Mouse (Mus musculus) kidney, postnatal 0 days (tissue): ENCODE measurements around the gene Gpr3. TPM values are rescaled to one million over a fixed set of nuclear protein-coding genes. Genes with fewer than 3 reads are reported as not detected.

Source experiments
- ATAC-seq: fragments of 200-750 bp; cut with Nextera tagmentation; replicated peaks from 2 replicates; pipeline ENCODE4 v1.8.0; 2017; ENCODE audit warnings: low read depth, moderate number of reproducible peaks, moderate TSS enrichment, moderate library complexity; ENCODE audit not compliant: low FRiP score
- DNase-seq: peaks from one replicate; pipeline ENCODE4 v3.0.0-alpha.2; 2016; ENCODE audit warnings: low spot score
- H3K27ac ChIP-seq: fragments of 300-500 bp; sonication (generic); 2 replicates; pipeline ENCODE4 v1.5.1; 2014; ENCODE audit warnings: mild to moderate bottlenecking
- H3K27me3 ChIP-seq: fragments of 300-500 bp; sonication (generic); 2 replicates; pipeline ENCODE4 v1.6.1; 2014; ENCODE audit warnings: low read length, mixed read lengths; ENCODE audit not compliant: insufficient read depth
- H3K36me3 ChIP-seq: fragments of 300-500 bp; sonication (generic); 2 replicates; pipeline ENCODE4 v1.6.1; 2014; ENCODE audit warnings: low read length, mixed read lengths; ENCODE audit not compliant: insufficient read depth
- H3K4me1 ChIP-seq: fragments of 300-500 bp; sonication (generic); replicated peaks from 2 replicates; pipeline ENCODE4 v1.6.1; 2014; ENCODE audit warnings: antibody characterized with exemption, low read length, mixed read lengths; ENCODE audit not compliant: insufficient read depth
- H3K4me2 ChIP-seq: fragments of 300-500 bp; sonication (generic); 2 replicates; pipeline ENCODE4 v1.6.1; 2014; ENCODE audit warnings: mild to moderate bottlenecking, low read length, moderate library complexity, mixed read lengths
- H3K4me3 ChIP-seq: fragments of 300-500 bp; sonication (generic); replicated peaks from 2 replicates; pipeline ENCODE4 v1.5.1; 2014; ENCODE audit warnings: low read depth, low read length
- H3K9ac ChIP-seq: fragments of 300-500 bp; sonication (generic); 2 replicates; pipeline ENCODE4 v1.6.1; 2014; ENCODE audit warnings: low read depth, low read length
- H3K9me3 ChIP-seq: fragments of 300-500 bp; sonication (generic); replicated peaks from 2 replicates; pipeline ENCODE4 v1.6.1; 2016; ENCODE audit warnings: low read length, inconsistent platforms, mixed read lengths
- CTCF ChIP-seq: IDR thresholded peaks from 2 replicates; pipeline ENCODE4 v1.5.1; 2016; ENCODE audit warnings: antibody characterized with exemption, low read depth, mild to moderate bottlenecking, moderate library complexity
- WGBS: fragments of 180-500 bp; shearing (Covaris S2); extraction: QIAGEN DNeasy Blood & Tissue Kit; methylation state at CpG from one replicate; pipeline ENCODE4 v1.1.7; 2014; 5-methylcytosine and 5-hydroxymethylcytosine counted together
- microRNA-seq: library from miRNA; unstranded; fragments of <30 nt; microRNA quantifications from one replicate; pipeline ENCODE4, GENCODE M21; 2016
- polyA plus RNA-seq: library from polyadenylated mRNA; unstranded; fragments of >200 nt; fragmentation: Nextera tagmentation; extraction: Ambion mirVana; gene quantifications from 2 replicates; pipeline ENCODE4 v1.2.1, GENCODE M21; 2015

Gene Gpr3
- polyA plus RNA-seq, 1 experiment from 2014 or later, result 0.54 TPM

DNA sequence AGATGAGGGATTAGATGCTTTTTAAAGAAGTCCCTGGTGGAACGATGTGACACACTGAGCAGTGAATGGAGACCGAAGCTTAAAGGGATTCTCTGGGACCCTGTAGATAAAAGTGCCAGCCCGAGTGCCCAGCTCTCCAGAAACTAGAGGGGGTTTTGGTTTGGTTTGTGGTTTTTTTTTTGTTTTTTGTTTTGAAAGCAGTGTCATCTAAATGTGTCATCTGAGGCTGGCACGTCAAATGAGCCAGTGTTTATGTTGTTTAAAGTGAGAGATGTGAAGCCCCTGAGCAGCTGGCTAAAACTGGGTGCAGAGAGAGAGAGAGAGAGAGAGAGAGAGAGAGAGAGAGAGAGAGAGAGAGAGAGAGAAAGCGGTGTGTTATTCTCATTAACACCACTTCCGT, 50.1 kb downstream of the Gpr3 start:
- 58% methylated on average over 6 of the region's 6 CpGs for WGBS
- Histone ChIP-seq H3K9ac (no peak overlapping the region), H3K4me1 (peaks cover 16% of the 10 kb centered on the region), H3K27me3 (no peaks in the 10 kb centered on the region), H3K4me2 (no peak overlapping the region), H3K4me3 (no peak overlapping the region), H3K27ac (no peak overlapping the region), H3K36me3 (peaks cover 5% of the 10 kb centered on the region; the same call in 1 of the 2 replicates), H3K9me3 (no peaks in the 10 kb centered on the region)
- ATAC-seq (no peak), DNase-seq (no peak)
- no peak for TF ChIP-seq CTCF

DNA sequence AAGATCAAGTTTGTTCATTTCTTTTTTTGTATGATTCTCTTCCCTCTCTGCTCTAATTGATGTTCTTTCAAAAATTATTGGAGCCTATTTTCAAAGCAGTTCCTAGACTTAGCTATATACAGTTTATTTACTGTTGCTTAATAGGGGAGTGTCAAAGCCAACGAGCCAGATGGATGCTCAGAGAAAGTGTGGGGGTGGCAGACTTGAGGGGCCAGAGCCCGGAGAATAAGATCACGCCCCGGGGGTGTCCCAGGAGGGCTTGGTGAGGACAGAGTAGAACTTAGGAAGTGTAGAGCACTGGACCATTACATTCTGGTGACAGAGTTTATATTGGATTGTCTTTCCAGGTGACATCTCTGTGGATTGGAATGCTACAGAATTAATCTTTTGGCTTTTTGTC, 51.5 kb downstream of the Gpr3 start:
- Histone ChIP-seq H3K36me3 (peaks cover 5% of the 10 kb centered on the region; the same call in 1 of the 2 replicates), H3K27me3 (no peaks in the 10 kb centered on the region), H3K4me1 (peaks cover 24% of the 10 kb centered on the region), H3K4me2 (no peak overlapping the region), H3K9me3 (no peaks in the 10 kb centered on the region), H3K27ac (no peak overlapping the region), H3K9ac (no peak overlapping the region), H3K4me3 (no peak overlapping the region)
- TF ChIP-seq CTCF, result no peak
- ATAC-seq (no peak), DNase-seq (no peak)
- 26% methylated on average over 4 of the region's 4 CpGs for WGBS

DNA sequence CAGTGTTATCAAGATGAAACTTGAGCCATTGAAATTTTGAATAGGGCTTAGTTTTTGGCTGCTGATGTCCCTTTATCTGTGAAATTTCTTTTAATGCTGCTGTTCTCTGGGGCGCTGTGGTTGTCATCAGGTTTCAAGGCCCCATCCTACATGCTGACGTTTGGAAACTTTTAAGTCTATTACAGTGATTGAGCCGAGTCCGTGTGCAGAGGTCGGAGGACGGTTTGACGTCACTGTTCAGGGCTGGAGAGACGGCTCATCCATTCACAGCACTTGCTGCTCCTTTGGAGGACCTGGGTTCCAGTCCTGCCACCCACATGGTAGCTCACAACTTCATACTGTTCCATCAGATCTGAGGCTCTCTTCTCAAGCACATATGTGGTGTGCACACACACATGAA, 52.1 kb downstream of the Gpr3 start:
- Histone ChIP-seq H3K4me3 (no peak overlapping the region), H3K4me1 (peaks cover 24% of the 10 kb centered on the region), H3K9ac (no peak overlapping the region), H3K27ac (no peak overlapping the region), H3K36me3 (peaks cover 4% of the 10 kb centered on the region; the same call in 1 of the 2 replicates), H3K9me3 (no peaks in the 10 kb centered on the region), H3K27me3 (no peaks in the 10 kb centered on the region), H3K4me2 (no peak overlapping the region)
- TF ChIP-seq CTCF, result no peak
- no peak for DNase-seq
- WGBS, result 75% methylated on average over 8 of the region's 8 CpGs
- ATAC-seq, result no peak

DNA sequence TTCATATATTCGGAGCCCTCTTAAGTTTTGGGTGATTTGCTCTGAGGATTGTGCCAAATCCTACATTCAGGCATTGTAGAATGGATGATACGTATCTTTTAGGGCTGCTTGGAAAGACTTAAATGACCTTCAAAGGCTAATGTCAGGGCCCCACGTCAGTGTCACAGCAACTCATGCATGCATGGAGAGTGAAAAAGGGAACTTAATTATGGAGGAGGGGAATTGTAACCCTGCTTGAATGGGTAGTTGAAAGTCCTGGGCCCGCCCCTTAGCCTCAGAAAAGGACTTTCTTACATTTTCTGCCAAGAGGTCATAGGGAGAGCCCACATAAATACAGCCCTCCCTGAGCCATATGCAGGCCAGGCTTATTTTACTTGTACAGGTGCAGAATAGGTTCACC, 52.7 kb downstream of the Gpr3 start:
- no peak for TF ChIP-seq CTCF
- DNase-seq (no peak), ATAC-seq (no peak)
- Histone ChIP-seq H3K27me3 (no peaks in the 10 kb centered on the region), H3K4me2 (no peak overlapping the region), H3K9ac (no peak overlapping the region), H3K27ac (0 out of 2 replicates have a peak overlapping the region, but pooled peaks have one; percentile 5), H3K9me3 (no peaks in the 10 kb centered on the region), H3K4me3 (no peak overlapping the region), H3K36me3 (no peaks in the 10 kb centered on the region), H3K4me1 (peaks cover 24% of the 10 kb centered on the region)
- WGBS, result 55% methylated on average over 4 of the region's 4 CpGs

Small RNA genes within 50 kb of the gene (microRNA-seq; reads per million reads assigned to microRNA genes)
- 0.80 reads per million for gene Mir7017

Other genes starting within 250 kb of the Gpr3 start
- 0.47 and 0.51 TPM in 2 replicates for gene Fgr, start 238.4 kb downstream of the Gpr3 start, polyA plus RNA-seq
- gene Ahdc1, start 201.3 kb downstream of the Gpr3 start, polyA plus RNA-seq, result 6.4 and 6.7 TPM in 2 replicates
- gene Wasf2, start 82.0 kb downstream of the Gpr3 start, polyA plus RNA-seq, result 98.8 and 113 TPM in 2 replicates
- gene Cd164l2, start 405 bp downstream of the Gpr3 start, polyA plus RNA-seq, result 19.1 and 19.6 TPM in 2 replicates
- gene Map3k6, start 28.3 kb upstream of the Gpr3 start, polyA plus RNA-seq, result 3.4 and 4.2 TPM in 2 replicates
- gene Sytl1, start 50.6 kb upstream of the Gpr3 start, polyA plus RNA-seq, result 2.5 and 2.8 TPM in 2 replicates
- gene Tmem222, start 65.3 kb upstream of the Gpr3 start, polyA plus RNA-seq, result 74.5 and 81.2 TPM in 2 replicates
- gene Wdtc1, start 140.9 kb upstream of the Gpr3 start, polyA plus RNA-seq, result 9.9 and 11.2 TPM in 2 replicates
- 5.7 and 7.1 TPM in 2 replicates for gene Slc9a1, start 157.2 kb upstream of the Gpr3 start, polyA plus RNA-seq